Mouse (Mus musculus) C2C12 (cell line): ENCODE results near the gene Tnnc2.

Experiments
- CTCF ChIP-seq: IDR thresholded peaks from one replicate; pipeline ENCODE4 v1.5.1; 2011; ENCODE audit not compliant: control insufficient read depth, insufficient read depth, insufficient read length
- FOSL1 ChIP-seq: IDR thresholded peaks from one replicate; pipeline ENCODE4 v1.8.0; 2011; ENCODE audit warnings: mild to moderate bottlenecking, low read length; ENCODE audit not compliant: poor library complexity, insufficient read depth, severe bottlenecking
- MAX ChIP-seq: IDR thresholded peaks from one replicate; pipeline ENCODE4 v1.6.1; 2011; ENCODE audit warnings: mild to moderate bottlenecking, control low read depth

DNA sequence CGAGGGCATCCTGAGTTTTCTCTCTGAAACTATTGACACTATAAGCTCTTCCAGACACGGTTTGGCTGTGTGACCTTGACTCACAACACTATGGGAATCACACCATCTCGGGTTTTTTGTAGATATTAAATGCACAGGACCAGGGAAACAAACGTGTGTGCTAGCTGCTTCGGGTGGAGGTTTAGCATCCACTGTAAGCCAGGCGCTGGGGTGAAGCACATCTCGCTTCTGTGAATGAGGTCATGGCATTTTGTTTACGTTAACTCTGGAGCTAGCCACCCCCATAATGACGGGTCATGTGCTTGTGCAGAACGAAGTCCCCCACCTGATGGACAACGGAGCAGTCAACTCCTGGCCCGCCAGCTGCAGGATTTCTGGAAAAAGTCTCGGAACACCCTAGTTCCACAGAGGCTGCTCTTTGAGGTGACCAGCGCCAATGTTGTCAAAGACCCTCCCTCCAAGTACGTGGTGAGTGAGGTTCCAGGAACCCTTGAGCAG, 6.7 kb upstream of the Tnnc2 start:
- no peak for TF ChIP-seq FOSL1
- no peak for TF ChIP-seq MAX
- no peak for TF ChIP-seq CTCF
